Mouse (Mus musculus): Measurements from ENCODE around the gene Traf5. TPM values are rescaled to one million over a fixed set of nuclear protein-coding genes. Genes with fewer than 3 reads are reported as not detected.

Gene Traf5
- 31.5 and 35.6 TPM in 2 replicates for polyA plus RNA-seq (2015; fragmentation: Nextera tagmentation; extraction: Ambion mirVana)

- WGBS = 1% methylated on average over 63 of the region's 63 CpGs
- H3K27ac ChIP-seq (ENCODE audit: low read length) = peak within 1 kb of the TSS; percentile 91
- H3K9me3 ChIP-seq (replicated peaks; ENCODE audit: control insufficient read depth, low read length) = no peaks in the 10 kb centered on the region
- no peaks in the 10 kb centered on the region for H3K27me3 ChIP-seq (ENCODE audit: control insufficient read depth, insufficient read depth, low read length)
- ATAC-seq (ENCODE audit: insufficient read depth, low FRiP score) = peak; percentile 98
- peak within 1 kb of the TSS; percentile 61 for H3K4me2 ChIP-seq (ENCODE audit: low read depth, low read length)
- peak within 1 kb of the TSS; percentile 75 for H3K4me3 ChIP-seq (replicated peaks; ENCODE audit: low read length)
- no peaks in the 10 kb centered on the region for H3K36me3 ChIP-seq (ENCODE audit: control insufficient read depth, insufficient read depth, low read length)
- H3K9ac ChIP-seq (ENCODE audit: low read length) = peak within 1 kb of the TSS; percentile 88
- H3K4me1 ChIP-seq (ENCODE audit: control insufficient read depth, insufficient read depth, low read length) = peaks cover 19% of the 10 kb centered on the region
These were observed at the start of gene Traf5 for GRCm38 (mm10) chr1:192091806-192092772. Gene Traf5 (minus strand): TSS chr1:192092559.

DNA sequence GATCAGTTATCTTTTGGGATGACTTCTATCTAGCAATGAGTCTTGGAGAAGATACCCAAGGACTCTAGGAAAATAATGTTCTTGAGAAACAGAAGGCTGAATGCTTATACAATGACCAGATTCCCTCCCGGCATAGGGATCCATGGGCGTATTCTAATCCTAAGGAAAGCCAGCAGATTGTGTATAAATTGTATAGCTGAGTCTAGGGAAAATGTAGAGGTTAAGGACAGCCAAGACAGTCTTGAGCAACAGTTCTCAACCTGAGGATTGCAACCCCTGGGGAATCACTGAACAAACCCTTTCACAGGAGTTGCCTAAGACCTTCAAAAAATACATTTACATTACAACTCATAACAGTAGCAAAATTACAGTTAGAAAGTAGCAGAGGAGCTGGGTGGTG lies 48.0 kb upstream of the Traf5 start:
- Histone ChIP-seq H3K9ac (ENCODE audit: low read length) (no peak overlapping the region), H3K27ac (ENCODE audit: low read length) (no peak overlapping the region), H3K36me3 (ENCODE audit: control insufficient read depth, insufficient read depth, low read length) (no peaks in the 10 kb centered on the region), H3K4me3 (replicated peaks; ENCODE audit: low read length) (no peak overlapping the region), H3K9me3 (replicated peaks; ENCODE audit: control insufficient read depth, low read length) (no peaks in the 10 kb centered on the region), H3K4me2 (ENCODE audit: low read depth, low read length) (no peak overlapping the region), H3K4me1 (ENCODE audit: control insufficient read depth, insufficient read depth, low read length) (peaks cover 14% of the 10 kb centered on the region), H3K27me3 (ENCODE audit: control insufficient read depth, insufficient read depth, low read length) (no peaks in the 10 kb centered on the region)
- WGBS = 94% methylated on average over 2 of the region's 2 CpGs
- ATAC-seq (ENCODE audit: insufficient read depth, low FRiP score) = no peak

- H3K4me2 ChIP-seq (ENCODE audit: low read depth, low read length) = peak within 1 kb of the TSS; percentile 85
- ATAC-seq (ENCODE audit: insufficient read depth, low FRiP score) = peak; percentile 91
- WGBS = under 1% methylated on average over 64 of the region's 88 CpGs
- peak within 1 kb of the TSS; percentile 92 for H3K4me3 ChIP-seq (replicated peaks; ENCODE audit: low read length)
- peak within 1 kb of the TSS; percentile 95 for H3K9ac ChIP-seq (ENCODE audit: low read length)
- H3K4me1 ChIP-seq (ENCODE audit: control insufficient read depth, insufficient read depth, low read length) = peaks cover 17% of the 10 kb centered on the region
- no peaks in the 10 kb centered on the region for H3K36me3 ChIP-seq (ENCODE audit: control insufficient read depth, insufficient read depth, low read length)
- H3K27ac ChIP-seq (ENCODE audit: low read length) = peak within 1 kb of the TSS; percentile 95
- no peaks in the 10 kb centered on the region for H3K27me3 ChIP-seq (ENCODE audit: control insufficient read depth, insufficient read depth, low read length)
- no peaks in the 10 kb centered on the region for H3K9me3 ChIP-seq (replicated peaks; ENCODE audit: control insufficient read depth, low read length)
These were observed 45.9 kb upstream of the Traf5 start, which contains the start of gene Rcor3 for GRCm38 (mm10) chr1:192137926-192138910. Gene Rcor3 (minus strand): TSS chr1:192138062.

- peak; percentile 18; the same call in 1 of the 2 replicates for ATAC-seq (ENCODE audit: insufficient read depth, low FRiP score)
- Histone ChIP-seq H3K4me2 (ENCODE audit: low read depth, low read length) (peak overlapping the region; percentile 85), H3K36me3 (ENCODE audit: control insufficient read depth, insufficient read depth, low read length) (no peaks in the 10 kb centered on the region), H3K9ac (ENCODE audit: low read length) (peak overlapping the region; percentile 95), H3K4me3 (replicated peaks; ENCODE audit: low read length) (peak overlapping the region; percentile 92), H3K27ac (ENCODE audit: low read length) (peak overlapping the region; percentile 95), H3K4me1 (ENCODE audit: control insufficient read depth, insufficient read depth, low read length) (peaks cover 17% of the 10 kb centered on the region), H3K27me3 (ENCODE audit: control insufficient read depth, insufficient read depth, low read length) (no peaks in the 10 kb centered on the region), H3K9me3 (replicated peaks; ENCODE audit: control insufficient read depth, low read length) (no peaks in the 10 kb centered on the region)
- 2% methylated on average over 30 of the region's 61 CpGs for WGBS
These were observed 45.0 kb upstream of the Traf5 start for GRCm38 (mm10) chr1:192137291-192137925.

DNA sequence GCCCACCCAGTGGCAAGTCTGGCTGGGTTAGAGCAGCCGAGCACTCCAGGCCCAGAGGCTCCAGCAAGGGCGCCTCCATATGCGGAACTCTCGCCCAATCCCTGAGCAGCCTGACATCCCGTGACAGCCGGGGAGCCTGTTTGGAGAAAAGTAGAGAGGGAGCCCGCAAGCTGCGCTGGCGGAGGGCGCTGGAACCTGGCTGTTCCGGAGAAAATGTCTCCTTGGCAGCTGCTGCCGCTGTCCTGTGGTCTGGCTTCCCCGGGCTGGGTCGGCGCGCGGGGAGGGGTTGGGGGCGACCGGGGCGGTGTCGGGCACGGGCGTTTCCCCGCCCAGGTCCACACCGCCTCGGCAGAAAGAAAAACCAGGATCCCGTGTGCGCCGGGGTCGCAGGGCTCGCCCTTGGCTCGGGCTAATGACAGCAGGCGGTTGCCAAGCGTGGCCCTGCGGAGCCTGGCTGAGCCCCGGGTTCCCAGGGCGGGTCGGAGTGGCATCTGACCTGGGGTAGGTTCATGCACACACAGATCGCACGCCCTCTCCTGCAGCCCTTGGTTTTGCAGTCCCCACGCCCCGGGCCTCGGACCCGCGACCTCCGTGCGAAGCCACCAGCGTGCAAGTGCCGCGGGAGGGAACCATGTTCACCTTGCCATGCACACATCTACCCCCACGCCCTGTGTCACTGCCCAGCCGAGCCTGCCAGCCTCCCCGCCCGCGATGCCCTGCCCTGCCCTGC lies 44.4 kb upstream of the Traf5 start:
- under 1% methylated on average over 53 of the region's 55 CpGs for WGBS
- peak overlapping the region; percentile 95 for H3K9ac ChIP-seq (ENCODE audit: low read length)
- H3K27ac ChIP-seq (ENCODE audit: low read length) = peak overlapping the region; percentile 95
- no peaks in the 10 kb centered on the region for H3K36me3 ChIP-seq (ENCODE audit: control insufficient read depth, insufficient read depth, low read length)
- peak overlapping the region; percentile 85 for H3K4me2 ChIP-seq (ENCODE audit: low read depth, low read length)
- H3K27me3 ChIP-seq (ENCODE audit: control insufficient read depth, insufficient read depth, low read length) = no peaks in the 10 kb centered on the region
- peak overlapping the region; percentile 92 for H3K4me3 ChIP-seq (replicated peaks; ENCODE audit: low read length)
- H3K4me1 ChIP-seq (ENCODE audit: control insufficient read depth, insufficient read depth, low read length) = peaks cover 17% of the 10 kb centered on the region
- no peaks in the 10 kb centered on the region for H3K9me3 ChIP-seq (replicated peaks; ENCODE audit: control insufficient read depth, low read length)
- peak; percentile 81 for ATAC-seq (ENCODE audit: insufficient read depth, low FRiP score)

- WGBS = 95% methylated on average over 1 of the region's 1 CpGs
- no peak for ATAC-seq (ENCODE audit: insufficient read depth, low FRiP score)
- 0 out of 2 replicates have a peak, but pooled peaks cover 3% of the 10 kb centered on the region for H3K4me1 ChIP-seq (ENCODE audit: control insufficient read depth, insufficient read depth, low read length)
These were observed 37.8 kb upstream of the Traf5 start for GRCm38 (mm10) chr1:192130202-192130601.

GRCm38 (mm10) chr1:192128343-192128742 lies 36.0 kb upstream of the Traf5 start:
- H3K9me3 ChIP-seq (replicated peaks; ENCODE audit: control insufficient read depth, low read length) = no peaks in the 10 kb centered on the region
- H3K27ac ChIP-seq (ENCODE audit: low read length) = no peak overlapping the region
- no peak overlapping the region for H3K4me3 ChIP-seq (replicated peaks; ENCODE audit: low read length)
- H3K9ac ChIP-seq (ENCODE audit: low read length) = no peak overlapping the region
- 86% methylated on average over 8 of the region's 8 CpGs for WGBS
- no peaks in the 10 kb centered on the region for H3K4me1 ChIP-seq (ENCODE audit: control insufficient read depth, insufficient read depth, low read length)
- H3K27me3 ChIP-seq (ENCODE audit: control insufficient read depth, insufficient read depth, low read length) = no peaks in the 10 kb centered on the region
- peaks cover 14% of the 10 kb centered on the region for H3K36me3 ChIP-seq (ENCODE audit: control insufficient read depth, insufficient read depth, low read length)
- no peak for ATAC-seq (ENCODE audit: insufficient read depth, low FRiP score)
- H3K4me2 ChIP-seq (ENCODE audit: low read depth, low read length) = no peak overlapping the region

More at GRCm38 (mm10) chr1:192130202-192130601, 37.8 kb upstream of the Traf5 start:
- no peak overlapping the region for H3K27ac ChIP-seq (ENCODE audit: low read length)
- no peaks in the 10 kb centered on the region for H3K9me3 ChIP-seq (replicated peaks; ENCODE audit: control insufficient read depth, low read length)
- no peak overlapping the region for H3K9ac ChIP-seq (ENCODE audit: low read length)
- H3K4me2 ChIP-seq (ENCODE audit: low read depth, low read length) = no peak overlapping the region
- 0 out of 2 replicates have a peak, but pooled peaks cover 4% of the 10 kb centered on the region for H3K36me3 ChIP-seq (ENCODE audit: control insufficient read depth, insufficient read depth, low read length)
- no peaks in the 10 kb centered on the region for H3K27me3 ChIP-seq (ENCODE audit: control insufficient read depth, insufficient read depth, low read length)
- H3K4me3 ChIP-seq (replicated peaks; ENCODE audit: low read length) = no peak overlapping the region

- Histone ChIP-seq H3K4me3 (replicated peaks; ENCODE audit: low read length) (no peak overlapping the region), H3K4me2 (ENCODE audit: low read depth, low read length) (no peak overlapping the region), H3K27ac (ENCODE audit: low read length) (no peak overlapping the region), H3K27me3 (ENCODE audit: control insufficient read depth, insufficient read depth, low read length) (no peaks in the 10 kb centered on the region), H3K36me3 (ENCODE audit: control insufficient read depth, insufficient read depth, low read length) (peaks cover 21% of the 10 kb centered on the region), H3K9ac (ENCODE audit: low read length) (no peak overlapping the region), H3K4me1 (ENCODE audit: control insufficient read depth, insufficient read depth, low read length) (no peaks in the 10 kb centered on the region), H3K9me3 (replicated peaks; ENCODE audit: control insufficient read depth, low read length) (no peaks in the 10 kb centered on the region)
- 86% methylated on average over 6 of the region's 6 CpGs for WGBS
- no peak for ATAC-seq (ENCODE audit: insufficient read depth, low FRiP score)
These were observed 33.4 kb upstream of the Traf5 start for GRCm38 (mm10) chr1:192125761-192126160.

Measured in stomach, embryonic 16.5 days (tissue).